Mouse (Mus musculus) spleen, embryonic (tissue): ENCODE data around the gene Nhlrc2.

Experiments
- CTCF ChIA-PET: fragments of 350-600 bp; sonication (Branson Sonifier 250); formaldehyde crosslinking; loops from one replicate; lab custom pipeline; 2022; lab: Charles Lee

Gene Nhlrc2

GRCm38 (mm10) chr19:56562433-56563138 lies 14.5 kb downstream of the Nhlrc2 start:
- CTCF ChIA-PET, result no interaction called here

GRCm38 (mm10) chr19:56563469-56563868 lies 15.4 kb downstream of the Nhlrc2 start:
- CTCF ChIA-PET, result no interaction called here

GRCm38 (mm10) chr19:56565358-56565757 lies 17.3 kb downstream of the Nhlrc2 start:
- CTCF ChIA-PET, result no interaction called here

- CTCF ChIA-PET, result interaction anchor here (0.7 kb wide), 1 partner anchor 1187 kb away, joined by 3 read pairs; no protein-coding TSS in a partner anchor
Measured at GRCm38 (mm10) chr19:56566041-56566440, 18.0 kb downstream of the Nhlrc2 start.

GRCm38 (mm10) chr19:56566940-56567339 lies 18.9 kb downstream of the Nhlrc2 start:
- CTCF ChIA-PET, result no interaction called here

- CTCF ChIA-PET, result no interaction called here
Measured at GRCm38 (mm10) chr19:56570781-56571180, 22.7 kb downstream of the Nhlrc2 start.

- CTCF ChIA-PET, result no interaction called here
Measured at GRCm38 (mm10) chr19:56571234-56571633, 23.2 kb downstream of the Nhlrc2 start.

GRCm38 (mm10) chr19:56571913-56572312 lies 23.9 kb downstream of the Nhlrc2 start:
- CTCF ChIA-PET, result no interaction called here

- CTCF ChIA-PET, result no interaction called here
Measured at GRCm38 (mm10) chr19:56573184-56573583, 25.1 kb downstream of the Nhlrc2 start.

GRCm38 (mm10) chr19:56577801-56578200 lies 29.7 kb downstream of the Nhlrc2 start:
- CTCF ChIA-PET, result interaction anchor here (0.6 kb wide), 1 partner anchor 171 kb away, joined by 9 read pairs; no protein-coding TSS in a partner anchor

- CTCF ChIA-PET, result no interaction called here
Measured at GRCm38 (mm10) chr19:56581981-56582380, 33.9 kb downstream of the Nhlrc2 start.

- CTCF ChIA-PET, result no interaction called here
Measured at GRCm38 (mm10) chr19:56583785-56584184, 35.7 kb downstream of the Nhlrc2 start.

GRCm38 (mm10) chr19:56584288-56584687 lies 36.2 kb downstream of the Nhlrc2 start:
- CTCF ChIA-PET, result no interaction called here

GRCm38 (mm10) chr19:56586320-56586719 lies 38.3 kb downstream of the Nhlrc2 start:
- CTCF ChIA-PET, result no interaction called here

- CTCF ChIA-PET, result no interaction called here
Measured at GRCm38 (mm10) chr19:56588205-56588626, 40.2 kb downstream of the Nhlrc2 start.

- CTCF ChIA-PET, result no interaction called here
Measured at GRCm38 (mm10) chr19:56589008-56589407, 40.9 kb downstream of the Nhlrc2 start.

GRCm38 (mm10) chr19:56589455-56589854 lies 41.4 kb downstream of the Nhlrc2 start:
- CTCF ChIA-PET, result no interaction called here

GRCm38 (mm10) chr19:56590250-56590649 lies 42.2 kb downstream of the Nhlrc2 start:
- CTCF ChIA-PET, result no interaction called here

GRCm38 (mm10) chr19:56592472-56592871 lies 44.4 kb downstream of the Nhlrc2 start:
- CTCF ChIA-PET, result no interaction called here

GRCm38 (mm10) chr19:56599996-56600395 lies 51.9 kb downstream of the Nhlrc2 start:
- CTCF ChIA-PET, result no interaction called here

- CTCF ChIA-PET, result no interaction called here
Measured at GRCm38 (mm10) chr19:56600797-56601196, 52.7 kb downstream of the Nhlrc2 start.

- CTCF ChIA-PET, result no interaction called here
Measured at GRCm38 (mm10) chr19:56601901-56602347, 53.9 kb downstream of the Nhlrc2 start.

- CTCF ChIA-PET, result no interaction called here
Measured at GRCm38 (mm10) chr19:56608946-56609345, 60.9 kb downstream of the Nhlrc2 start.

- CTCF ChIA-PET, result no interaction called here
Measured at GRCm38 (mm10) chr19:56614131-56614530, 66.1 kb downstream of the Nhlrc2 start.
